Mouse (Mus musculus): ENCODE measurements around the gene Mtmr2. TPM values are rescaled to one million over a fixed set of nuclear protein-coding genes. Genes with fewer than 3 reads are reported as not detected.

The Mtmr2 gene
- polyA plus RNA-seq, 1 experiment from 2014 or later: 52.9 TPM

DNA sequence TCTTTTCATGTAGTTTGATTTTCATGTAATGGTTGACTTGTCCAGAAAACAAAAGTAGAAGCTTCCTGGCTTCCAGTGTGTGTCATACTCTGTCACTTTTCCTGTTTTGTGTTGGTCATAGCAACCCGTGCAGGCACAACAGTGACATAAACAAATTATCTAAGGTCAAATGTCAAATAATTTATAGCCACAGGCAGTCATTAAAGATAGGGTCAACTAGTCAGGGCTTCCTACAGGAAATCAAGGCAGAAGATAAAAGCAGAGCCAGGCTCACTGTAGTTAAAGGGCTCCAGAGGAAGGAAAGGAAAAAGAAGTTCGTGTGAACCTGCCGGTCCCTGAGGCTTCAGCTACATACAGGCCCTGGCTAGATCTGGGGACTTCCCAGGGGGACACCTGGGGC is 105.7 kb downstream of the Mtmr2 start:
- Histone ChIP-seq H3K27me3 (replicated peaks; ENCODE audit: control insufficient read depth, insufficient read depth, low read length) (no peaks in the 10 kb centered on the region), H3K27ac (ENCODE audit: low read depth, low read length) (no peak overlapping the region), H3K9me3 (ENCODE audit: control insufficient read depth, low read length) (no peaks in the 10 kb centered on the region), H3K4me2 (ENCODE audit: low read length) (no peak overlapping the region), H3K36me3 (ENCODE audit: control insufficient read depth, insufficient read depth, low read length) (no peaks in the 10 kb centered on the region), H3K4me1 (ENCODE audit: control insufficient read depth, insufficient read depth, low read depth, low read length) (no peaks in the 10 kb centered on the region), H3K4me3 (ENCODE audit: low read length) (no peak overlapping the region), H3K9ac (ENCODE audit: low read depth, low read length) (no peak overlapping the region)
- ATAC-seq: no peak
- 80% methylated on average over 3 of the region's 3 CpGs for WGBS

Other genes starting within 250 kb of the Mtmr2 start
- 34.8 TPM in 2 replicates for gene Cep57, start 78.7 kb downstream of the Mtmr2 start, polyA plus RNA-seq (2015; fragmentation: Nextera tagmentation; extraction: Ambion mirVana)
- gene Fam76b, start 79.3 kb downstream of the Mtmr2 start, polyA plus RNA-seq (2015; fragmentation: Nextera tagmentation; extraction: Ambion mirVana): 14.8 and 15.3 TPM in 2 replicates